Mouse (Mus musculus): ENCODE data around the gene Ptpdc1. TPM values are rescaled to one million over a fixed set of nuclear protein-coding genes. Genes with fewer than 3 reads are reported as not detected.

Gene Ptpdc1
- polyA plus RNA-seq, 1 experiment from 2014 or later: 11.0 TPM

- Histone ChIP-seq H3K4me3 (no peak overlapping the region), H3K27me3 (ENCODE audit: low read depth, poor library complexity, severe bottlenecking) (no peaks in the 10 kb centered on the region), H3K27ac (replicated peaks) (no peak overlapping the region), H3K36me3 (no peaks in the 10 kb centered on the region), H3K4me1 (peaks cover 13% of the 10 kb centered on the region), H3K9me3 (replicated peaks) (no peaks in the 10 kb centered on the region)
- no peak for DNase-seq (ENCODE audit: low spot score)
- 82% methylated on average over 1 of the region's 1 CpGs for WGBS
Measured at GRCm38 (mm10) chr13:48572127-48572526, 53.3 kb downstream of the Ptpdc1 start.

- H3K36me3 ChIP-seq: no peaks in the 10 kb centered on the region
- no peak overlapping the region for H3K4me3 ChIP-seq
- WGBS: 83% methylated on average over 5 of the region's 5 CpGs
- DNase-seq (ENCODE audit: low spot score): no peak
- no peaks in the 10 kb centered on the region for H3K9me3 ChIP-seq (replicated peaks)
- H3K27me3 ChIP-seq (ENCODE audit: low read depth, poor library complexity, severe bottlenecking): no peaks in the 10 kb centered on the region
- no peak overlapping the region for H3K27ac ChIP-seq (replicated peaks)
- peaks cover 15% of the 10 kb centered on the region for H3K4me1 ChIP-seq
Measured at GRCm38 (mm10) chr13:48571298-48571697, 54.2 kb downstream of the Ptpdc1 start.

- Histone ChIP-seq H3K27ac (replicated peaks) (no peak overlapping the region), H3K27me3 (ENCODE audit: low read depth, poor library complexity, severe bottlenecking) (no peaks in the 10 kb centered on the region), H3K4me3 (no peak overlapping the region), H3K4me1 (peaks cover 19% of the 10 kb centered on the region), H3K9me3 (replicated peaks) (no peaks in the 10 kb centered on the region), H3K36me3 (no peaks in the 10 kb centered on the region)
- WGBS: 83% methylated on average over 5 of the region's 5 CpGs
- no peak for DNase-seq (ENCODE audit: low spot score)
Measured at GRCm38 (mm10) chr13:48569576-48570132, 55.8 kb downstream of the Ptpdc1 start.

GRCm38 (mm10) chr13:48567646-48568045 is 57.8 kb downstream of the Ptpdc1 start:
- H3K4me3 ChIP-seq: no peak overlapping the region
- no peak overlapping the region for H3K27ac ChIP-seq (replicated peaks)
- H3K9me3 ChIP-seq (replicated peaks): no peaks in the 10 kb centered on the region
- no peak for DNase-seq (ENCODE audit: low spot score)
- peaks cover 11% of the 10 kb centered on the region for H3K4me1 ChIP-seq
- H3K36me3 ChIP-seq: no peaks in the 10 kb centered on the region
- 94% methylated on average over 3 of the region's 3 CpGs for WGBS
- H3K27me3 ChIP-seq (ENCODE audit: low read depth, poor library complexity, severe bottlenecking): no peaks in the 10 kb centered on the region

GRCm38 (mm10) chr13:48566116-48566935 is 59.1 kb downstream of the Ptpdc1 start:
- DNase-seq (ENCODE audit: low spot score): peak; percentile 31
- Histone ChIP-seq H3K27ac (replicated peaks) (peak overlapping the region; percentile 79), H3K4me1 (peaks cover 11% of the 10 kb centered on the region), H3K9me3 (replicated peaks) (no peaks in the 10 kb centered on the region), H3K36me3 (no peaks in the 10 kb centered on the region), H3K27me3 (ENCODE audit: low read depth, poor library complexity, severe bottlenecking) (no peaks in the 10 kb centered on the region), H3K4me3 (0 out of 2 replicates have a peak overlapping the region, but pooled peaks have one; percentile 9)
- WGBS: 60% methylated on average over 13 of the region's 13 CpGs

GRCm38 (mm10) chr13:48564881-48565600 is 60.4 kb downstream of the Ptpdc1 start:
- WGBS: 94% methylated on average over 5 of the region's 5 CpGs
- Histone ChIP-seq H3K36me3 (no peaks in the 10 kb centered on the region), H3K4me3 (no peak overlapping the region), H3K27ac (replicated peaks) (no peak overlapping the region), H3K4me1 (peaks cover 11% of the 10 kb centered on the region), H3K9me3 (replicated peaks) (no peaks in the 10 kb centered on the region), H3K27me3 (ENCODE audit: low read depth, poor library complexity, severe bottlenecking) (no peaks in the 10 kb centered on the region)
- DNase-seq (ENCODE audit: low spot score): no peak

GRCm38 (mm10) chr13:48562336-48562735 is 63.1 kb downstream of the Ptpdc1 start:
- no peak overlapping the region for H3K27ac ChIP-seq (replicated peaks)
- peaks cover 11% of the 10 kb centered on the region for H3K4me1 ChIP-seq
- H3K36me3 ChIP-seq: no peaks in the 10 kb centered on the region
- no peaks in the 10 kb centered on the region for H3K9me3 ChIP-seq (replicated peaks)
- no peaks in the 10 kb centered on the region for H3K27me3 ChIP-seq (ENCODE audit: low read depth, poor library complexity, severe bottlenecking)
- H3K4me3 ChIP-seq: no peak overlapping the region
- WGBS: 91% methylated on average over 5 of the region's 5 CpGs
- DNase-seq (ENCODE audit: low spot score): no peak

GRCm38 (mm10) chr13:48561481-48561880 is 64.0 kb downstream of the Ptpdc1 start:
- DNase-seq (ENCODE audit: low spot score): no peak
- Histone ChIP-seq H3K36me3 (no peaks in the 10 kb centered on the region), H3K4me1 (peaks cover 11% of the 10 kb centered on the region), H3K27ac (replicated peaks) (no peak overlapping the region), H3K9me3 (replicated peaks) (no peaks in the 10 kb centered on the region), H3K4me3 (no peak overlapping the region), H3K27me3 (ENCODE audit: low read depth, poor library complexity, severe bottlenecking) (no peaks in the 10 kb centered on the region)
- WGBS: 90% methylated on average over 2 of the region's 2 CpGs

GRCm38 (mm10) chr13:48555976-48556375 is 69.5 kb downstream of the Ptpdc1 start:
- Histone ChIP-seq H3K27ac (replicated peaks) (no peak overlapping the region), H3K36me3 (no peaks in the 10 kb centered on the region), H3K9me3 (replicated peaks) (no peaks in the 10 kb centered on the region), H3K4me3 (no peak overlapping the region), H3K27me3 (ENCODE audit: low read depth, poor library complexity, severe bottlenecking) (no peaks in the 10 kb centered on the region), H3K4me1 (no peaks in the 10 kb centered on the region)
- 90% methylated on average over 1 of the region's 1 CpGs for WGBS
- DNase-seq (ENCODE audit: low spot score): no peak

- Histone ChIP-seq H3K4me1 (no peaks in the 10 kb centered on the region), H3K36me3 (no peaks in the 10 kb centered on the region), H3K9me3 (replicated peaks) (no peaks in the 10 kb centered on the region), H3K27ac (replicated peaks) (no peak overlapping the region), H3K4me3 (no peak overlapping the region), H3K27me3 (ENCODE audit: low read depth, poor library complexity, severe bottlenecking) (no peaks in the 10 kb centered on the region)
- 78% methylated on average over 1 of the region's 1 CpGs for WGBS
- DNase-seq (ENCODE audit: low spot score): no peak
Measured at GRCm38 (mm10) chr13:48554552-48554951, 70.9 kb downstream of the Ptpdc1 start.

- Histone ChIP-seq H3K9me3 (replicated peaks) (no peaks in the 10 kb centered on the region), H3K27ac (replicated peaks) (no peak overlapping the region), H3K4me3 (no peak overlapping the region), H3K36me3 (no peaks in the 10 kb centered on the region), H3K27me3 (ENCODE audit: low read depth, poor library complexity, severe bottlenecking) (no peaks in the 10 kb centered on the region), H3K4me1 (no peaks in the 10 kb centered on the region)
- no peak for DNase-seq (ENCODE audit: low spot score)
- WGBS: 87% methylated on average over 5 of the region's 5 CpGs
Measured at GRCm38 (mm10) chr13:48553511-48553910, 72.0 kb downstream of the Ptpdc1 start.

GRCm38 (mm10) chr13:48552181-48553090 is 73.0 kb downstream of the Ptpdc1 start:
- Histone ChIP-seq H3K9me3 (replicated peaks) (no peaks in the 10 kb centered on the region), H3K27ac (replicated peaks) (no peak overlapping the region), H3K4me3 (no peak overlapping the region), H3K27me3 (ENCODE audit: low read depth, poor library complexity, severe bottlenecking) (peaks cover 6% of the 10 kb centered on the region), H3K36me3 (no peaks in the 10 kb centered on the region), H3K4me1 (no peaks in the 10 kb centered on the region)
- WGBS: 86% methylated on average over 21 of the region's 21 CpGs
- DNase-seq (ENCODE audit: low spot score): no peak
